Mouse (Mus musculus) midbrain, embryonic 12.5 days (tissue): ENCODE results near the gene Gm5142. TPM values are rescaled to one million over a fixed set of nuclear protein-coding genes. Genes with fewer than 3 reads are reported as not detected.
A peak's percentile ranks its signal among the peaks of the same experiment; 100 is the strongest.

Source experiments
- ATAC-seq: fragments of 200-750 bp; cut with Nextera tagmentation; 2 replicates; pipeline ENCODE4 v1.8.0; 2017; ENCODE audit warnings: low read depth, moderate TSS enrichment, moderate library complexity; ENCODE audit not compliant: low FRiP score
- H3K27ac ChIP-seq: fragments of 300-500 bp; sonication (generic); replicated peaks from 2 replicates; pipeline ENCODE4 v1.5.1; 2016; ENCODE audit warnings: mild to moderate bottlenecking
- H3K27me3 ChIP-seq: fragments of 300-500 bp; sonication (generic); 2 replicates; pipeline ENCODE4 v1.6.1; 2016; ENCODE audit warnings: mild to moderate bottlenecking
- H3K36me3 ChIP-seq: fragments of 300-500 bp; sonication (generic); 2 replicates; pipeline ENCODE4 v1.6.1; 2016
- H3K4me1 ChIP-seq: fragments of 300-500 bp; sonication (generic); 2 replicates; pipeline ENCODE4 v1.6.1; 2016
- H3K4me2 ChIP-seq: fragments of 300-500 bp; sonication (generic); replicated peaks from 2 replicates; pipeline ENCODE4 v1.6.1; 2016; ENCODE audit warnings: mild to moderate bottlenecking, moderate library complexity
- H3K4me3 ChIP-seq: fragments of 300-500 bp; sonication (generic); 2 replicates; pipeline ENCODE4 v1.5.1; 2016; ENCODE audit warnings: mild to moderate bottlenecking
- H3K9ac ChIP-seq: fragments of 300-500 bp; sonication (generic); replicated peaks from 2 replicates; pipeline ENCODE4 v1.6.1; 2016; ENCODE audit warnings: mild to moderate bottlenecking, moderate library complexity
- H3K9me3 ChIP-seq: fragments of 300-500 bp; sonication (generic); 2 replicates; pipeline ENCODE4 v1.6.1; 2016; ENCODE audit warnings: mild to moderate bottlenecking
- WGBS: fragments of 180-500 bp; shearing (Covaris S2); methylation state at CpG from one replicate; pipeline ENCODE4 v1.1.7; 2016; 5-methylcytosine and 5-hydroxymethylcytosine counted together
- polyA plus RNA-seq: library from polyadenylated mRNA; unstranded; fragments of >200 nt; fragmentation: Nextera tagmentation; extraction: Ambion mirVana; gene quantifications from 2 replicates; pipeline ENCODE4 v1.2.1, GENCODE M21; 2016

Gene Gm5142
- not detected in 2 replicates for polyA plus RNA-seq

GRCm38 (mm10) chr14:59178649-59179048, at the start of gene Gm5142:
Gene Gm5142 (minus strand): TSS chr14:59178749.
- no peaks in the 10 kb centered on the region for H3K36me3 ChIP-seq
- H3K9me3 ChIP-seq: no peaks in the 10 kb centered on the region
- no peaks in the 10 kb centered on the region for H3K27me3 ChIP-seq
- no peaks in the 10 kb centered on the region for H3K4me1 ChIP-seq
- ATAC-seq: no peak
- H3K4me3 ChIP-seq: no peak within 1 kb of the TSS
- no peak within 1 kb of the TSS for H3K9ac ChIP-seq
- H3K4me2 ChIP-seq: no peak within 1 kb of the TSS
- no peak within 1 kb of the TSS for H3K27ac ChIP-seq
- 89% methylated on average over 3 of the region's 3 CpGs for WGBS

- WGBS: 95% methylated on average over 11 of the region's 11 CpGs
These were observed 47.7 kb upstream of the Gm5142 start for GRCm38 (mm10) chr14:59226240-59226639.

GRCm38 (mm10) chr14:59219241-59219640, 40.7 kb upstream of the Gm5142 start:
- Histone ChIP-seq H3K27ac (no peak overlapping the region), H3K4me2 (no peak overlapping the region), H3K4me3 (no peak overlapping the region), H3K36me3 (peaks cover 86% of the 10 kb centered on the region), H3K9me3 (no peaks in the 10 kb centered on the region), H3K9ac (no peak overlapping the region), H3K27me3 (no peaks in the 10 kb centered on the region), H3K4me1 (no peaks in the 10 kb centered on the region)
- ATAC-seq: no peak
- 86% methylated on average over 3 of the region's 3 CpGs for WGBS

More at GRCm38 (mm10) chr14:59226240-59226639, 47.7 kb upstream of the Gm5142 start:
- H3K9ac ChIP-seq: no peak overlapping the region
- no peak overlapping the region for H3K4me2 ChIP-seq
- ATAC-seq: no peak
- no peaks in the 10 kb centered on the region for H3K9me3 ChIP-seq
- H3K4me3 ChIP-seq: no peak overlapping the region
- no peaks in the 10 kb centered on the region for H3K4me1 ChIP-seq
- no peak overlapping the region for H3K27ac ChIP-seq
- H3K27me3 ChIP-seq: no peaks in the 10 kb centered on the region
- peaks cover 96% of the 10 kb centered on the region for H3K36me3 ChIP-seq

GRCm38 (mm10) chr14:59209816-59210215, 31.3 kb upstream of the Gm5142 start:
- Histone ChIP-seq H3K9me3 (no peaks in the 10 kb centered on the region), H3K4me3 (no peak overlapping the region), H3K4me2 (no peak overlapping the region), H3K27me3 (no peaks in the 10 kb centered on the region), H3K9ac (no peak overlapping the region), H3K4me1 (peaks cover 25% of the 10 kb centered on the region), H3K27ac (no peak overlapping the region), H3K36me3 (peaks cover 38% of the 10 kb centered on the region)
- no peak for ATAC-seq
- 96% methylated on average over 2 of the region's 2 CpGs for WGBS

- Histone ChIP-seq H3K36me3 (peaks cover 30% of the 10 kb centered on the region), H3K4me2 (no peak overlapping the region), H3K4me1 (peaks cover 33% of the 10 kb centered on the region), H3K27me3 (no peaks in the 10 kb centered on the region), H3K9me3 (no peaks in the 10 kb centered on the region), H3K4me3 (no peak overlapping the region), H3K27ac (no peak overlapping the region), H3K9ac (no peak overlapping the region)
- ATAC-seq: no peak
- 96% methylated on average over 7 of the region's 7 CpGs for WGBS
These were observed 30.5 kb upstream of the Gm5142 start for GRCm38 (mm10) chr14:59209003-59209402.

- no peak overlapping the region; the same call in 1 of the 2 replicates for H3K27ac ChIP-seq
- H3K9me3 ChIP-seq: no peaks in the 10 kb centered on the region
- peaks cover 48% of the 10 kb centered on the region for H3K4me1 ChIP-seq
- ATAC-seq: no peak
- H3K27me3 ChIP-seq: no peaks in the 10 kb centered on the region
- peaks cover 11% of the 10 kb centered on the region for H3K36me3 ChIP-seq
- H3K4me3 ChIP-seq: no peak overlapping the region
- peak overlapping the region; percentile 60 for H3K4me2 ChIP-seq
- H3K9ac ChIP-seq: peak overlapping the region; percentile 12; the same call in 1 of the 2 replicates
- 30% methylated on average over 10 of the region's 10 CpGs for WGBS
These were observed 27.5 kb upstream of the Gm5142 start for GRCm38 (mm10) chr14:59205976-59206583.

- H3K4me3 ChIP-seq: peak overlapping the region; percentile 20
- H3K9me3 ChIP-seq: no peaks in the 10 kb centered on the region
- H3K4me1 ChIP-seq: peaks cover 48% of the 10 kb centered on the region
- ATAC-seq: no peak
- H3K27ac ChIP-seq: peak overlapping the region; percentile 78
- peak overlapping the region; percentile 43 for H3K9ac ChIP-seq
- 15% methylated on average over 7 of the region's 7 CpGs for WGBS
- peak overlapping the region; percentile 60 for H3K4me2 ChIP-seq
- peaks cover 6% of the 10 kb centered on the region; the same call in 1 of the 2 replicates for H3K36me3 ChIP-seq
- no peaks in the 10 kb centered on the region for H3K27me3 ChIP-seq
These were observed 26.9 kb upstream of the Gm5142 start for GRCm38 (mm10) chr14:59205461-59205860.

- Histone ChIP-seq H3K36me3 (no peaks in the 10 kb centered on the region), H3K4me1 (peaks cover 38% of the 10 kb centered on the region), H3K4me3 (peak overlapping the region; percentile 83), H3K9ac (peak overlapping the region; percentile 93), H3K27me3 (no peaks in the 10 kb centered on the region), H3K27ac (peak overlapping the region; percentile 98), H3K9me3 (no peaks in the 10 kb centered on the region), H3K4me2 (peak overlapping the region; percentile 60)
- ATAC-seq: no peak
- under 1% methylated on average over 21 of the region's 21 CpGs for WGBS
These were observed 23.2 kb upstream of the Gm5142 start for GRCm38 (mm10) chr14:59201604-59202215.

GRCm38 (mm10) chr14:59200711-59201603, 22.4 kb upstream of the Gm5142 start, which contains the start of gene Rcbtb1:
Gene Rcbtb1 (plus strand): TSS chr14:59201209.
- Histone ChIP-seq H3K4me3 (peak within 1 kb of the TSS; percentile 83), H3K27me3 (no peaks in the 10 kb centered on the region), H3K4me1 (peaks cover 34% of the 10 kb centered on the region), H3K4me2 (peak within 1 kb of the TSS; percentile 60), H3K9me3 (no peaks in the 10 kb centered on the region), H3K27ac (peak within 1 kb of the TSS; percentile 98), H3K36me3 (no peaks in the 10 kb centered on the region), H3K9ac (peak within 1 kb of the TSS; percentile 93)
- WGBS: under 1% methylated on average over 79 of the region's 96 CpGs
- ATAC-seq: peak; percentile 95

- Histone ChIP-seq H3K4me3 (no peak overlapping the region), H3K4me1 (no peaks in the 10 kb centered on the region), H3K27ac (no peak overlapping the region), H3K9me3 (no peaks in the 10 kb centered on the region), H3K27me3 (no peaks in the 10 kb centered on the region), H3K36me3 (no peaks in the 10 kb centered on the region), H3K4me2 (no peak overlapping the region), H3K9ac (no peak overlapping the region)
- ATAC-seq: no peak
- WGBS: 87% methylated on average over 2 of the region's 2 CpGs
These were observed 7.6 kb upstream of the Gm5142 start for GRCm38 (mm10) chr14:59186121-59186520.

GRCm38 (mm10) chr14:59185514-59185913, 7.0 kb upstream of the Gm5142 start:
- H3K27ac ChIP-seq: no peak overlapping the region
- no peaks in the 10 kb centered on the region for H3K4me1 ChIP-seq
- H3K27me3 ChIP-seq: no peaks in the 10 kb centered on the region
- no peak overlapping the region for H3K4me3 ChIP-seq
- H3K36me3 ChIP-seq: no peaks in the 10 kb centered on the region
- H3K9me3 ChIP-seq: no peaks in the 10 kb centered on the region
- H3K4me2 ChIP-seq: no peak overlapping the region
- no peak for ATAC-seq
- no peak overlapping the region for H3K9ac ChIP-seq

GRCm38 (mm10) chr14:59182732-59183131, 4.2 kb upstream of the Gm5142 start:
- WGBS: 88% methylated on average over 2 of the region's 2 CpGs
- Histone ChIP-seq H3K36me3 (no peaks in the 10 kb centered on the region), H3K4me2 (no peak overlapping the region)

More at GRCm38 (mm10) chr14:59182732-59183131, 4.2 kb upstream of the Gm5142 start:
- no peaks in the 10 kb centered on the region for H3K9me3 ChIP-seq
- H3K27me3 ChIP-seq: no peaks in the 10 kb centered on the region
- H3K4me1 ChIP-seq: no peaks in the 10 kb centered on the region
- no peak overlapping the region for H3K9ac ChIP-seq
- H3K4me3 ChIP-seq: no peak overlapping the region
- H3K27ac ChIP-seq: no peak overlapping the region
- ATAC-seq: no peak
